Comparison of ENCODE assay signal across 8 mouse cellular contexts in the genomic region with DNA sequence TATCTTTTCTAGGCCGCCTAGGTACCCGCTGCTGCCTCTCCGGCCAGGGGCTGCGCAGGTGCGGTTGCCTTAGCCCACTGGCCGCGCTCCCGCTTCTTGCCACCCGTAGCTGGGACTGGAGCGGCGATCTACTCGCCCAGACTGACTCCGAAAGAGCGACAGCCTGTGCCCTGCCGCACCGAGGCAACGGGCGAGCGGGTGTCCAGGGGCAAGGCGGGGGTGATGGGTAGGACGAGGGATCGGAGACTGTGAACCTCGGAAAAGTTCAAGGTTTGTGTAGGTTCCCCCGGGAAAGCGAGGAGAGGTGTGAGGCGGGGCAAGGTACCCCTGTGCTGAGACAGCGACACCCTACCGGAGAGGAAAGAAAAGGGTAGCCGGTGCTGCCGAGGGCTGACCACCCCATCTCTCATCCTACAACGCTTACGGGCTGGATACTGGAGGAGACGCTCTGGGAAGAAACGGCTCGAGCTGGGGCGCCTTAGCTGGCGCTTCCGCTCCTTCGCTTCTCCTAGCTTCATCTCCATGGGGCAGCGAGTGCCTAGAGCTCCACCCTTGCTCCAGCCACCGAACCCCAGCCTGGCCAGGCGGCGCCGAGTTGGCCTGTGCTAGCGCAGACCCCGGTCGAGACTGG. TPM values are rescaled to one million over a fixed set of nuclear protein-coding genes. Genes with fewer than 3 reads are reported as not detected.
DNase-seq lines count a peak whose midpoint lies in the region; ATAC-seq and TF ChIP-seq lines count a peak whose summit lies in the region.

No protein-coding gene starts in this region.

- H3K9me3 ChIP-seq in heart, embryonic 13.5 days = no peaks in the 10 kb centered on the region
- H3K9me3 ChIP-seq in hindbrain, embryonic 13.5 days = no peaks in the 10 kb centered on the region
- H3K9me3 ChIP-seq in midbrain, embryonic 11.5 days (ENCODE audit: control insufficient read depth, low read length) = no peaks in the 10 kb centered on the region

- TF ChIP-seq POLR2A in cortical plate, adult 2 months (IDR thresholded peaks at IDR 0.05; ENCODE audit: extremely low read depth, insufficient read depth, low read length) = no peak

- peak overlapping the region; percentile 86 for H3K4me2 ChIP-seq in heart, embryonic 13.5 days
- peak overlapping the region; percentile 96 for H3K4me2 ChIP-seq in hindbrain, embryonic 13.5 days
- H3K4me2 ChIP-seq in midbrain, embryonic 11.5 days = peak overlapping the region; percentile 96

- DNase-seq in heart, postnatal 4 days = no peak
- peak; percentile 8 for DNase-seq in ES-CJ7 (ENCODE audit: low read depth, low spot score)
- peak; percentile 96 for DNase-seq in midbrain, embryonic 11.5 days (ENCODE audit: low spot score, missing footprints)
- DNase-seq in adrenal gland, adult (ENCODE audit: inconsistent age in 2 of 2, low spot score in 1 of 2) = no peak
- DNase-seq in thymus, postnatal 4 days = no peak

- H3K4me3 ChIP-seq in heart, embryonic 13.5 days = peak overlapping the region; percentile 61
- peak overlapping the region; percentile 59 for H3K4me3 ChIP-seq in cortical plate, adult 2 months (ENCODE audit: insufficient read depth, low read length)
- peak overlapping the region; percentile 69 for H3K4me3 ChIP-seq in hindbrain, embryonic 13.5 days
- H3K4me3 ChIP-seq in midbrain, embryonic 11.5 days (ENCODE audit: low read depth, low read length) = peak overlapping the region; percentile 54

- peaks cover 98% of the 10 kb centered on the region for H3K27me3 ChIP-seq in heart, embryonic 13.5 days (replicated peaks)
- H3K27me3 ChIP-seq in hindbrain, embryonic 13.5 days = peaks cover 75% of the 10 kb centered on the region
- peaks cover 55% of the 10 kb centered on the region for H3K27me3 ChIP-seq in midbrain, embryonic 11.5 days (ENCODE audit: control insufficient read depth, insufficient read depth, low read length)

- TF ChIP-seq CTCF in cortical plate, adult 2 months (IDR thresholded peaks at IDR 0.05; ENCODE audit: extremely low read depth, insufficient read depth, low read length) = no peak

- no peak overlapping the region for H3K27ac ChIP-seq in heart, embryonic 13.5 days (replicated peaks)
- H3K27ac ChIP-seq in cortical plate, adult 2 months (ENCODE audit: insufficient read depth, low read length) = no peak overlapping the region
- H3K27ac ChIP-seq in hindbrain, embryonic 13.5 days = peak overlapping the region; percentile 76
- H3K27ac ChIP-seq in midbrain, embryonic 11.5 days (ENCODE audit: low read depth, low read length) = no peak overlapping the region

- under 1% methylated on average over 47 of the region's 47 CpGs for WGBS in heart, embryonic 13.5 days
- under 1% methylated on average over 47 of the region's 47 CpGs for WGBS in hindbrain, embryonic 13.5 days
- WGBS in midbrain, embryonic 11.5 days = under 1% methylated on average over 47 of the region's 47 CpGs

- peaks cover 31% of the 10 kb centered on the region for H3K4me1 ChIP-seq in heart, embryonic 13.5 days
- H3K4me1 ChIP-seq in cortical plate, adult 2 months (ENCODE audit: control insufficient read depth, insufficient read depth, low read length) = no peaks in the 10 kb centered on the region
- peaks cover 53% of the 10 kb centered on the region for H3K4me1 ChIP-seq in hindbrain, embryonic 13.5 days (replicated peaks)
- peaks cover 16% of the 10 kb centered on the region for H3K4me1 ChIP-seq in midbrain, embryonic 11.5 days (ENCODE audit: control insufficient read depth, insufficient read depth, low read length)

- ATAC-seq in heart, embryonic 13.5 days (ENCODE audit: extremely low read depth, insufficient number of reproducible peaks, low FRiP score, low TSS enrichment) = no peak
- 0 out of 2 replicates have a peak, but pooled peaks have one; percentile 5 for ATAC-seq in hindbrain, embryonic 13.5 days (ENCODE audit: low FRiP score)
- no peak for ATAC-seq in midbrain, embryonic 11.5 days (ENCODE audit: low FRiP score)

- H3K36me3 ChIP-seq in heart, embryonic 13.5 days = no peaks in the 10 kb centered on the region
- no peaks in the 10 kb centered on the region for H3K36me3 ChIP-seq in hindbrain, embryonic 13.5 days
- no peaks in the 10 kb centered on the region for H3K36me3 ChIP-seq in midbrain, embryonic 11.5 days (ENCODE audit: control insufficient read depth, insufficient read depth, low read length)

- peak overlapping the region; percentile 66 for H3K9ac ChIP-seq in heart, embryonic 13.5 days
- H3K9ac ChIP-seq in hindbrain, embryonic 13.5 days = peak overlapping the region; percentile 80
- peak overlapping the region; percentile 60 for H3K9ac ChIP-seq in midbrain, embryonic 11.5 days (ENCODE audit: low read length)

RNA-seq across cellular contexts. Expression of a gene that starts 0.9 kb away (rescaled TPM):
- 0.11 and 0.15 TPM in 2 replicates for polyA plus RNA-seq in heart, embryonic 13.5 days (2015; fragmentation: Nextera tagmentation; extraction: Ambion mirVana)
- total RNA-seq in heart, postnatal 4 days (2021) = under 1 TPM; 0.11 to 0.29 TPM
- 7.5 and 10.3 TPM in 2 replicates for polyA plus RNA-seq in cortical plate, adult 2 months (2012; rRNA removed)
- 2.0 and 2.2 TPM in 2 replicates for polyA plus RNA-seq in hindbrain, embryonic 13.5 days (2015; fragmentation: Nextera tagmentation; extraction: Ambion mirVana)
- 1.0 and 1.6 TPM in 2 replicates for polyA plus RNA-seq in midbrain, embryonic 11.5 days (2014; fragmentation: Nextera tagmentation; extraction: Ambion mirVana)

Comparison
In these comparisons a context has a peak if more than half of its experiments do, and no peak if none do; other contexts are left out.
1. DNase-seq: peak in ES-CJ7 (single experiment) and midbrain, embryonic 11.5 days (single experiment); none in heart, postnatal 4 days (single experiment), adrenal gland, adult (0 of 2) and thymus, postnatal 4 days (single experiment).
2. Peak in every context shown above with its lines, with median percentiles within 50 percentile points of each other: H3K4me2 ChIP-seq, H3K4me3 ChIP-seq and H3K9ac ChIP-seq.